Mouse (Mus musculus) liver, embryonic 16.5 days (tissue): Measurements from ENCODE around the gene Cant1. TPM values are rescaled to one million over a fixed set of nuclear protein-coding genes. Genes with fewer than 3 reads are reported as not detected.

Experiments
- ATAC-seq: fragments of 200-750 bp; cut with Nextera tagmentation; 2 replicates; pipeline ENCODE4 v1.8.0; 2017; ENCODE audit warnings: low read depth, mild to moderate bottlenecking, moderate number of reproducible peaks, moderate library complexity
- H3K27ac ChIP-seq: fragments of 300-500 bp; sonication (generic); 2 replicates; pipeline ENCODE4 v1.5.1; 2014; ENCODE audit warnings: mild to moderate bottlenecking, low read length
- H3K27me3 ChIP-seq: fragments of 300-500 bp; sonication (generic); 2 replicates; pipeline ENCODE4 v1.6.1; 2014; ENCODE audit warnings: low read depth, low read length, mixed read lengths; ENCODE audit not compliant: control insufficient read depth, insufficient read depth
- H3K36me3 ChIP-seq: fragments of 300-500 bp; sonication (generic); 2 replicates; pipeline ENCODE4 v1.6.1; 2014; ENCODE audit warnings: mild to moderate bottlenecking; ENCODE audit not compliant: control insufficient read depth, insufficient read depth
- H3K4me1 ChIP-seq: fragments of 300-500 bp; sonication (generic); 2 replicates; pipeline ENCODE4 v1.6.1; 2014; ENCODE audit warnings: low read depth, low read length, mixed read lengths; ENCODE audit not compliant: control insufficient read depth
- H3K4me2 ChIP-seq: fragments of 300-500 bp; sonication (generic); 2 replicates; pipeline ENCODE4 v1.6.1; 2014; ENCODE audit warnings: low read depth, low read length, mixed read lengths
- H3K4me3 ChIP-seq: fragments of 300-500 bp; sonication (generic); 2 replicates; pipeline ENCODE4 v1.5.1; 2014; ENCODE audit warnings: low read depth, mild to moderate bottlenecking, low read length
- H3K9ac ChIP-seq: fragments of 300-500 bp; sonication (generic); 2 replicates; pipeline ENCODE4 v1.6.1; 2014; ENCODE audit warnings: low read depth, low read length
- H3K9me3 ChIP-seq: fragments of 300-500 bp; sonication (generic); replicated peaks from 2 replicates; pipeline ENCODE4 v1.6.1; 2016; ENCODE audit warnings: low read length; ENCODE audit not compliant: control insufficient read depth
- WGBS: fragments of 180-500 bp; shearing (Covaris S2); extraction: QIAGEN DNeasy Blood & Tissue Kit; methylation state at CpG from one replicate; pipeline ENCODE4 v1.1.7; 2014; ENCODE audit not compliant: insufficient replicate concordance; 5-methylcytosine and 5-hydroxymethylcytosine counted together
- polyA plus RNA-seq: library from polyadenylated mRNA; unstranded; fragments of >200 nt; fragmentation: Nextera tagmentation; extraction: Ambion mirVana; gene quantifications from 2 replicates; pipeline ENCODE4 v1.2.1, GENCODE M21; 2015

Cant1 gene
- polyA plus RNA-seq, 1 experiment from 2014 or later: 8.2 TPM

DNA sequence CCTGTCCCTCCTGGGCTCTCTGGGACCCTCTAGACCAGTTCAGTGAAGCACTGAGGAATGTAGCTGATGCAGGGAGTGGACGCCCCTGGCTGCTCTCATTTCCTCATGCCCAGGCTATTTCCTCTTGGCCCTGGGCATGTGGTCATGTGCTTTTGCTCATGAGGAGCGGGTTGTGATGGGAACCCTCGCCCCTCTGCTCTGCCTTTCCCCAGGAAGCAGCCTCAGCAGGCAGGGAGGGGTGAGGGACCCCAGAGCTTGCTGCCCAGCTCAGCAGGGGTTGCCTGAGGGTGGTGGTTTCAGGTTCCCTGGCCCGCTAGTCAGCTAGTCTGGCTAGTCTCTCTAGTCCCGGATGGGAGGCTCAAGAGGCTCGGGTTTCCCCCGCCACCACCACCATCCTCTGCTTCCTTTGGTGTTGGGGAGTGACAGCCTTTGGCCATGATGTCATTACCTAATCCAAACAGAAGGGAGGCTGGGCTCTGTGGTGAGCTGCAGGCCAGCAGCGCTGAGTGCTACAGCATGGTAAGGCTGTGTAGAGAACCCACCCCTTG, 55.8 kb downstream of the Cant1 start:
- H3K36me3 ChIP-seq: no peaks in the 10 kb centered on the region
- under 1% methylated on average over 8 of the region's 8 CpGs for WGBS
- no peak overlapping the region for H3K4me2 ChIP-seq
- H3K27ac ChIP-seq: no peak overlapping the region
- no peaks in the 10 kb centered on the region for H3K27me3 ChIP-seq
- H3K4me1 ChIP-seq: no peaks in the 10 kb centered on the region; the same call in 1 of the 2 replicates
- no peaks in the 10 kb centered on the region for H3K9me3 ChIP-seq
- no peak overlapping the region; the same call in 1 of the 2 replicates for H3K9ac ChIP-seq
- no peak overlapping the region for H3K4me3 ChIP-seq
- peak; percentile 43; the same call in 1 of the 2 replicates for ATAC-seq

- H3K9ac ChIP-seq: no peak overlapping the region
- no peaks in the 10 kb centered on the region; the same call in 1 of the 2 replicates for H3K4me1 ChIP-seq
- no peaks in the 10 kb centered on the region for H3K9me3 ChIP-seq
- H3K4me3 ChIP-seq: no peak overlapping the region
- WGBS: 53% methylated on average over 1 of the region's 1 CpGs
- H3K4me2 ChIP-seq: no peak overlapping the region
- no peaks in the 10 kb centered on the region for H3K36me3 ChIP-seq
- no peak overlapping the region for H3K27ac ChIP-seq
- no peaks in the 10 kb centered on the region for H3K27me3 ChIP-seq
- ATAC-seq: no peak
Observed at GRCm38 (mm10) chr11:118362501-118362900, 56.4 kb downstream of the Cant1 start.

- no peak overlapping the region for H3K4me2 ChIP-seq
- WGBS: 39% methylated on average over 10 of the region's 10 CpGs
- H3K9ac ChIP-seq: no peak overlapping the region
- no peaks in the 10 kb centered on the region; the same call in 1 of the 2 replicates for H3K4me1 ChIP-seq
- no peak overlapping the region for H3K4me3 ChIP-seq
- no peak overlapping the region for H3K27ac ChIP-seq
- no peaks in the 10 kb centered on the region for H3K9me3 ChIP-seq
- H3K27me3 ChIP-seq: peaks cover 3% of the 10 kb centered on the region; the same call in 1 of the 2 replicates
- no peak for ATAC-seq
- H3K36me3 ChIP-seq: no peaks in the 10 kb centered on the region
Observed at GRCm38 (mm10) chr11:118360907-118361341, 58.0 kb downstream of the Cant1 start.

- no peak for ATAC-seq
- Histone ChIP-seq H3K27ac (no peak overlapping the region), H3K27me3 (peaks cover 7% of the 10 kb centered on the region), H3K9ac (no peak overlapping the region), H3K4me2 (no peak overlapping the region), H3K9me3 (no peaks in the 10 kb centered on the region), H3K4me3 (no peak overlapping the region), H3K4me1 (no peaks in the 10 kb centered on the region; the same call in none of the 2 replicates), H3K36me3 (no peaks in the 10 kb centered on the region)
- 64% methylated on average over 7 of the region's 7 CpGs for WGBS
Observed at GRCm38 (mm10) chr11:118360491-118360890, 58.4 kb downstream of the Cant1 start.

Other genes starting within 250 kb of the Cant1 start
- gene Cyth1, start 170.5 kb downstream of the Cant1 start, polyA plus RNA-seq: 3.9 and 4.1 TPM in 2 replicates
- gene Usp36, start 128.8 kb downstream of the Cant1 start, polyA plus RNA-seq: 4.9 and 5.7 TPM in 2 replicates
- gene Cep295nl, start 76.6 kb downstream of the Cant1 start, polyA plus RNA-seq: not detected in 2 replicates
- gene Timp2, start 63.3 kb downstream of the Cant1 start, polyA plus RNA-seq: 5.1 and 6.1 TPM in 2 replicates
- gene Lgals3bp, start 17.0 kb downstream of the Cant1 start, polyA plus RNA-seq: 33.9 and 43.7 TPM in 2 replicates
- gene C1qtnf1, start 9.1 kb upstream of the Cant1 start, polyA plus RNA-seq: 2.0 and 2.5 TPM in 2 replicates
- 5.7 and 7.6 TPM in 2 replicates for gene Engase, start 57.7 kb upstream of the Cant1 start, polyA plus RNA-seq